Mouse (Mus musculus) forebrain, embryonic 16.5 days (tissue): Measurements from ENCODE around the gene Gm13697. TPM values are rescaled to one million over a fixed set of nuclear protein-coding genes. Genes with fewer than 3 reads are reported as not detected.
"Not testable (repeated sequence)": the region's sequence is repeated elsewhere in the genome, so short reads cannot be mapped to it uniquely, and the experiment has no call there.

Experiments
- ATAC-seq: fragments of 200-750 bp; cut with Nextera tagmentation; 2 replicates; pipeline ENCODE4 v1.8.0; 2017; ENCODE audit warnings: mild to moderate bottlenecking, moderate library complexity
- H3K27ac ChIP-seq: fragments of 300-500 bp; sonication (generic); 2 replicates; pipeline ENCODE4 v1.5.1; 2014; ENCODE audit warnings: low read length, control low read depth
- H3K27me3 ChIP-seq: fragments of 300-500 bp; sonication (generic); replicated peaks from 2 replicates; pipeline ENCODE4 v1.6.1; 2014; ENCODE audit warnings: low read length; ENCODE audit not compliant: control insufficient read depth, insufficient read depth
- H3K36me3 ChIP-seq: fragments of 300-500 bp; sonication (generic); 2 replicates; pipeline ENCODE4 v1.6.1; 2014; ENCODE audit not compliant: control insufficient read depth, insufficient read depth
- H3K4me1 ChIP-seq: fragments of 300-500 bp; sonication (generic); replicated peaks from 2 replicates; pipeline ENCODE4 v1.6.1; 2014; ENCODE audit warnings: low read length; ENCODE audit not compliant: control insufficient read depth, insufficient read depth
- H3K4me2 ChIP-seq: fragments of 300-500 bp; sonication (generic); 2 replicates; pipeline ENCODE4 v1.6.1; 2014; ENCODE audit warnings: mild to moderate bottlenecking, low read length, control low read depth
- H3K4me3 ChIP-seq: fragments of 300-500 bp; sonication (generic); replicated peaks from 2 replicates; pipeline ENCODE4 v1.5.1; 2014; ENCODE audit warnings: mild to moderate bottlenecking, low read length, control low read depth
- H3K9ac ChIP-seq: fragments of 300-500 bp; sonication (generic); replicated peaks from 2 replicates; pipeline ENCODE4 v1.6.1; 2014; ENCODE audit warnings: low read depth, low read length, control low read depth
- H3K9me3 ChIP-seq: fragments of 300-500 bp; sonication (generic); 2 replicates; pipeline ENCODE4 v1.6.1; 2016; ENCODE audit warnings: low read length; ENCODE audit not compliant: control insufficient read depth
- WGBS: fragments of 180-500 bp; shearing (Covaris S2); extraction: QIAGEN DNeasy Blood & Tissue Kit; methylation state at CpG from one replicate; pipeline ENCODE4 v1.1.7; 2014; 5-methylcytosine and 5-hydroxymethylcytosine counted together
- polyA plus RNA-seq: library from polyadenylated mRNA; unstranded; fragments of >200 nt; fragmentation: Nextera tagmentation; extraction: Ambion mirVana; gene quantifications from 2 replicates; pipeline ENCODE4 v1.2.1, GENCODE M21; 2015

The Gm13697 gene
- polyA plus RNA-seq, 1 experiment from 2014 or later: not detected

DNA sequence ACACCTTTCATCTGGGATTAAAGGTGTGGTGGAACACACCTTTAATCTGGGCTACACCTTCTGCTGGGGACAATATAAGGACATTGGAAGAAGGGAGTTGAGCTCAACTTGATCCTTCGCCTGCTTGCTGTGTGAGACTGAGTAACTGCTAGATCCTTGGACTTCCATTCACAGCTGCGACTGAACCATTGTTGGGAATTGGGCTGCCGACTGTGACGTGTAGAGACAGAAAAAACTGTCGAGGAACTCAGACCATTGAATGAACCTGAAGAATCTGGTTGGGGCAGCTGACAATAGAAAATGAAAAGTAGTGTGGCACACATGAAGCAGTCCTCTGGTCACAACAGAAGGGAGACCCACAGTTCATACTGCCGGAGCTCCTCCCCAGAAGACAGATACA lies 5.7 kb downstream of the Gm13697 start, which contains the start of gene Gm13691:
TSS of gene Gm13691 (plus strand) at position 301 of the 400 bp plus-strand sequence.
- WGBS: no CpG with 5 or more reads among the region's 6 CpGs

DNA sequence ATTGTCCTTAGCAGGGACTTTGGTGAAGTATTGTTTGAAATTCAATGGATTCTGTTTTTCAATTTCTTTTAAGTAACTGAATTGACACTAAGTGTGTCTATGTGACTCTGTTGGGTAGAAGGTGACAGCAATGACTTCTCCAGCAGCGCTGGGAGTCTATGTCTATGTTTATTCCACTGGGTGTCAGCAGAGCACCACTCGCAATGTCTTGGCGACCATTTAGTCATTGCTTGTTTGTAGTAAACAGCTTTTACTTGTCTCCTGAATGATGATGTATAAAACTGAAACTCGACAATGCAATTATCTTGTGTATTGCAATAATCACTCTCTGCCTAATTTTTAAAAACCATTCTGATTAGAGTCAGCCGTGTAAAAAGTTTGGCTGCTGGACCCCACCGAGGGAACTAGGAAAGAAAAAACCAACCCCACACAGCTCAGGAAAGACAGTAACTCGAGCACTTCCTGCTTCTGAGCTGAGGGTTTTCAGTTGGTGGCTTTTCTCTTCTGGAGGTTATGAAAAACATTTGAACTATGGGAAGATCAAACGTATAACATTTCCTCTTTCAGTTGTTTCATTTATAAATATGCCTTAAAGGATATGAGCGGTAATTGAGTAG lies 9.2 kb downstream of the Gm13697 start:
- H3K4me2 ChIP-seq, H3K27ac ChIP-seq, H3K9ac ChIP-seq, H3K36me3 ChIP-seq, ATAC-seq, H3K27me3 ChIP-seq, H3K4me3 ChIP-seq, H3K9me3 ChIP-seq, H3K4me1 ChIP-seq: not testable (repeated sequence)
- 71% methylated on average over 7 of the region's 9 CpGs for WGBS

More for the DNA sequence above, 5.7 kb downstream of the Gm13697 start, which contains the start of gene Gm13691:
- H3K4me1 ChIP-seq, H3K9ac ChIP-seq, ATAC-seq, H3K4me3 ChIP-seq, H3K4me2 ChIP-seq, H3K27me3 ChIP-seq, H3K9me3 ChIP-seq, H3K27ac ChIP-seq, H3K36me3 ChIP-seq: not testable (repeated sequence)

DNA sequence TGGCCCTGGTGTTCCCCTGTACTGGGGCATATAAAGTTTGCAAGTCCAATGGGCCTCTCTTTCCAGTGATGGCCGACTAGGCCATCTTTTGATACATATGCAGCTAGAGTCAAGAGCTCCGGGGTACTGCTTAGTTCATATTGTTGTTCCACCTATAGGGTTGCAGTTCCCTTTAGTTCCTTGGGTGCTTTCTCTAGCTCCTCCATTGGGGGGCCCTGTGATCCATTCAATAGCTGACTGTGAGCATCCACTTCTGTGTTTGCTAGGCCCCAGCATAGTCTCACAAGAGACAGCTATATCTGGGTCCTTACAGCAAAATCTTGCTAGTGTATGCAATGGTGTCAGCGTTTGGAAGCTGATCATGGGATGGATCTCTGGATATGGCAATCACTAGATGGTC lies 10.0 kb downstream of the Gm13697 start:
- not testable (repeated sequence) for H3K4me2 ChIP-seq

DNA sequence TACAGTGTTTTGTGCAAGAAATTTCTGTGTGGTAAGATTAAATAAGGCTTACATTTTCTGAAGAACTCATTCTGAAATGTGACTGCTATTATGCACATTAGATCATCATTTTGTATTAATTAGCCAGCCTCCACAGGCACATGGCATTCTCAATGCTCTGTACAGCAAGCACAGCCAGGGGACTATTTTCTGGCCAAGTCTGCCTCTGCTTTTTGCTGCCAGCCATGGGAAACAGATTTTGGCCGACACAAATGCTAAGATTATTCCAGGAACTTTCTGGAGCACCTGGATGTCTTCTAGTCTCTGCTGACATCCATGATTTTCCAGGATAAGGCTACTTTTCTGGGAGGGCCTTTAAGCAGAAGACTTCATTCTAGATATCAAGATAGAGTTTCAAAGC lies 24.4 kb downstream of the Gm13697 start:
- Histone ChIP-seq H3K4me2 (no peak overlapping the region), H3K9ac (no peak overlapping the region), H3K4me1 (peaks cover 2% of the 10 kb centered on the region; the same call in 1 of the 2 replicates), H3K27ac (no peak overlapping the region), H3K27me3 (no peaks in the 10 kb centered on the region), H3K36me3 (no peaks in the 10 kb centered on the region), H3K9me3 (no peaks in the 10 kb centered on the region), H3K4me3 (no peak overlapping the region)
- WGBS: 38% methylated on average over 1 of the region's 1 CpGs
- ATAC-seq: peak; percentile 91

More for the DNA sequence above, 10.0 kb downstream of the Gm13697 start:
- not testable (repeated sequence) for H3K27ac ChIP-seq, H3K9ac ChIP-seq, H3K4me1 ChIP-seq, H3K27me3 ChIP-seq, ATAC-seq, H3K4me3 ChIP-seq, H3K9me3 ChIP-seq, H3K36me3 ChIP-seq
- no CpG with 5 or more reads among the region's 3 CpGs for WGBS

DNA sequence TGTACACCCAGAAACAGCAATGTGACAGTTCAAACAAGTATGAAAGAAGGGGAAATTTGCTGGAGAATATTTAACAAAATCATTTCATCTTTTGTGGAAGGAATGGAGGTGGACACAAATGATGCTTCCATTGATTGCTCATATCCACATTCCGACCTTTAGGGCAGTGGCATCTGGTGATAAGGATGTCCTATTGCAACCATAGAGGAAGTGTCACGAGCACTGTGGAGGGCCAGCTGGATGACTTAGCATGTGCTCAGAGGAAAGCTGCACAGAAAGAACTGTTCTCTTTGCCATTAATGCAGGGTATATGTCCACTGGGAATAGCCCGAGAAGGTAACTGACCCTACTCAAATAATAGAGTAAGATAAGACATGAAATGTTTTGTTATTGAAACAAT lies 25.3 kb downstream of the Gm13697 start:
- H3K4me3 ChIP-seq: no peak overlapping the region
- 88% methylated on average over 3 of the region's 3 CpGs for WGBS
- H3K4me2 ChIP-seq: no peak overlapping the region

DNA sequence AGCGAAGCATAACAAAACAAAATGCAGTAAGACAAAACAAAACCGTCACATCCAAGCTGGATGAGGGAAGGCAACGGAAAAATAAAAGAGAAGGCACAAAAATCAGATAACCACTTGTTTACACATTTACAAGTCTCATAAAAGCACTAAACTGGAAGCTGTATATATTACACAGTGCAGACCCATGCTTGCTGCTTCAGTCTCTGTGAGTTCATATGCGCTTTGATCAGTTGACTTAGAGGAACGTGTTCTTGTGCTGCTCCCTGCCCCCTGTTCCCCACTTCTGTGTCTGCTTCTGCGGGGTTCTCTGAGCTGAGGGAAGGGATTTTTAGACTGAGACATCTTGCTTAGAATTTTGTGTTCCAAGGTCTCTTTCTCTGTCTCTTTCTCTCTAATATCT lies 30.0 kb downstream of the Gm13697 start:
- Histone ChIP-seq H3K9me3 (no peaks in the 10 kb centered on the region), H3K36me3 (no peaks in the 10 kb centered on the region), H3K27me3 (no peaks in the 10 kb centered on the region), H3K4me2 (no peak overlapping the region), H3K4me3 (no peak overlapping the region), H3K9ac (no peak overlapping the region), H3K27ac (no peak overlapping the region), H3K4me1 (no peaks in the 10 kb centered on the region)
- ATAC-seq: no peak
- 75% methylated on average over 6 of the region's 6 CpGs for WGBS

More for the DNA sequence above, 25.3 kb downstream of the Gm13697 start:
- Histone ChIP-seq H3K9ac (no peak overlapping the region), H3K4me1 (peaks cover 2% of the 10 kb centered on the region; the same call in 1 of the 2 replicates), H3K36me3 (no peaks in the 10 kb centered on the region), H3K27me3 (no peaks in the 10 kb centered on the region), H3K9me3 (no peaks in the 10 kb centered on the region), H3K27ac (no peak overlapping the region)
- ATAC-seq: no peak

DNA sequence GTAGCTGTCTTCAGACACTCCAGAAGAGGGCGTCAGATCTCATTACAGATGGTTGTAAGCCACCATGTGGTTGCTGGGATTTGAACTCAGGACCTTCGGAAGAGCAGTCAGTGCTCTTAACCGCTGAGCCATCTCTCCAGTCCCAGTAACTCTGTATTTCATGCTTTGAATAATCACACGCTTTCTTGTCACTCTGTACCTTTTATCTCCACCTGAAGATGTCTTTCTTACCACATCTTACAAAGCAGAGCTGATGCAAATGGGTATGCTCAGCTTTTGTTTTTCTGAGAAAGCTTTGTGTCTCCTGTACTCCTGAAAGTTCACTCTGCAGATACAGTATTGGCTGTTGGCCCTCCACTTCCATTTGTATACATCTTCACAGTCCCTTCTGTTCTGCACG lies 31.7 kb downstream of the Gm13697 start:
- not testable (repeated sequence) for H3K4me1 ChIP-seq, H3K4me2 ChIP-seq, H3K9ac ChIP-seq, H3K27ac ChIP-seq, H3K4me3 ChIP-seq, H3K27me3 ChIP-seq, H3K9me3 ChIP-seq, ATAC-seq, H3K36me3 ChIP-seq
- WGBS: 83% methylated on average over 5 of the region's 5 CpGs

DNA sequence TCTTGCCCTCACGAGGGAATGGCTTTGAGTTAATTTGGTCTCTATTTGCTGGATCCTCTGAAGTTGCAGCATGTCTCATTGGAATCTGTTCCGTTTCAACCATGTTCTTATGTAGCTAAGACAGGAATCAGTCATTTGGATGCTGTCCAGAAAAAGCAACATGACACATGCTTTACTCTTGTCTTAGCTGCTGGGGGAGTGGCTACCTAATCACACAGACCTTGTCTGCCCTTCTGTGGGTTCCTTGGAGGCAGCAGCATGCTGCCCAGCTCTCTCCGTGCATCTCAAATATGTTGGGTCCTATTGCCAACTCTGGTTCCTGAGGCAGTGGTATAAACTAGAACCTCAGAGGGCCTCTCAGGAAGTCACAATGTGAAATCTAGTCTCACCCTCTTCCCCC lies 33.8 kb downstream of the Gm13697 start:
- WGBS: 63% methylated on average over 3 of the region's 3 CpGs
- Histone ChIP-seq H3K4me2 (no peak overlapping the region), H3K4me1 (no peaks in the 10 kb centered on the region), H3K36me3 (no peaks in the 10 kb centered on the region), H3K27ac (no peak overlapping the region), H3K27me3 (no peaks in the 10 kb centered on the region), H3K9ac (no peak overlapping the region), H3K9me3 (no peaks in the 10 kb centered on the region), H3K4me3 (no peak overlapping the region)
- ATAC-seq: no peak

DNA sequence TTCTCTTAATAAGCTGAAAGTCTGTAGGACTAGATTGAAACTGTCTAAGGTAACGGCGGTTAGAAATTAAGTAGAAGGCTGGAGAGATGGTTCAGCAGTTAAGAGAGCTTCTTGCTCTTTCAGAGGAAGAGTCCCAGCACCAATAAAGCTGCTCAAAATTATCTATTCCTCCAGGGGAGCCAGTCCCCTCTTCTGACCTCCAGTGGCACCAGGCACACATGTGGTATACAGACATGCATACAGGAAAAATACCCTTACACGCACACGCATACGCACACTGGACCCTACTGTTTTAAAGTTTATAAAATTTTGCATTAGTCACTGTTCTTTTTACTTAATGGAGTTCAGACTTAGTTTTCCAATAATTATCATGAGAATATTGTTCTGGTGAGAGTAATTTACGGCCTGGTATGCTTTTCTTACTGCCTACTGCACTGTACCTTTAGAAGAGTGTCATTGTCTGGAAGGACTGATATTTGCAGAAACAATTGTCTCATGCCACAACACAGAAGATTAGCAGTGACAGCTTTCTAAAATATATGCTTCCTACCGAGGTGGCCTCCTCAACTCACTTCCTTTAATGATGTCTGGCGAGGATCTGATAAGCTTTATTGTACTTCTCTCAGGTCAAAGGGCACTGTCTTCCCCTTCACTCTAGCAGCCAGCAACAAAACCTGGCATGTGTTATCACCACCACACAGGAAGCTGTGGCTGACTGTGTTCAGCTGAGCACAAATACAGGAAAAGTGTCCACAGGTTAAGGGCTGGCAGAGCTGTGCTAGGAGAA lies 35.2 kb downstream of the Gm13697 start:
- Histone ChIP-seq H3K4me3 (no peak overlapping the region), H3K27ac (no peak overlapping the region), H3K4me2 (no peak overlapping the region), H3K9me3 (no peaks in the 10 kb centered on the region), H3K4me1 (no peaks in the 10 kb centered on the region), H3K27me3 (no peaks in the 10 kb centered on the region), H3K9ac (no peak overlapping the region), H3K36me3 (no peaks in the 10 kb centered on the region)
- no peak for ATAC-seq
- WGBS: 79% methylated on average over 8 of the region's 8 CpGs
